Mouse (Mus musculus) brain, adult 2 months (tissue): ENCODE measurements at regions not wholly inside any gene's neighbourhood (a gene's known extent, or its start where the extent isn't known, plus 50 kb on each side); places are given as distances from the start of the nearest gene placed in this dataset.

Experiments
- DNase-seq: peaks from one replicate; pipeline ENCODE4 v3.0.0; 2011; ENCODE audit warnings: low read depth, low spot score

DNA sequence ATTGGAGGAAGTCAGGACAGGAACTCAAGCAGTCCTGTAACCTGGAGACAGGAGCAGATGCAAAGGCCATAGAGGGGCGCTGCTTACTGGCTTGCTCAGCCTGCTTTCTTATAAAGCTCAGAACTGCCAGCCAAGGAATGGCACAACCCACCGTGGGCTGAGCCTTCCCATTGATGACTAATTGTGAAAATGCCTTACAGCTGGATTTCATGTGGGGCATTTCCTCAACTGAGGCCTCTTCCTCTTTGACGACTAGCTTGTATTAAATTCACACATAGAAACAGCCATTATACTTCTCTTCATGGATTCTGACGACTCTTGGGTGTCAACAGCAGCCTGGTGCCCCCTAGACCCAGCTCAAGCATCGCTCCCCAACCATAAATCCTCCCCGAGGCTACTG is 66.4 kb upstream of the Gdf10 start:
- DNase-seq: peak; percentile 2

DNA sequence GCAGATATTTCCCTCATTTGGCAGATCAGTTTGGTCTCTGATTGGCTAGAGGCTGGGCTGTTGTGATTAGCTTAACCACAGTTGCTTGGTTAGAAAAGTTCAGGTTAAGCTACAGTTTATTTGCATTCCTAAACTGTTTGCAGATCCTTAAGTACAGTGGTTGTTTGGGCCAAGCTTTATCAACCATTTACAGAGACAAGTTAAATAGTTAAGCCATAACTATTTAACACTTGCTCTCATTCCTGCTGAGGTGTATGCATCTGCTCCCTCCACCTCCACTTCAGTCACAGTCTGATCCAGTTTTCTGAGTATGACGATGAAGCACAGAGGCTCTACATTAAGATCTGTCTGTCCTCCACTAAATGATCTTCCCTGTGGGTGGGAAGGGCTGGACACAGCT is 58.6 kb upstream of the Gdf10 start:
- no peak for DNase-seq

DNA sequence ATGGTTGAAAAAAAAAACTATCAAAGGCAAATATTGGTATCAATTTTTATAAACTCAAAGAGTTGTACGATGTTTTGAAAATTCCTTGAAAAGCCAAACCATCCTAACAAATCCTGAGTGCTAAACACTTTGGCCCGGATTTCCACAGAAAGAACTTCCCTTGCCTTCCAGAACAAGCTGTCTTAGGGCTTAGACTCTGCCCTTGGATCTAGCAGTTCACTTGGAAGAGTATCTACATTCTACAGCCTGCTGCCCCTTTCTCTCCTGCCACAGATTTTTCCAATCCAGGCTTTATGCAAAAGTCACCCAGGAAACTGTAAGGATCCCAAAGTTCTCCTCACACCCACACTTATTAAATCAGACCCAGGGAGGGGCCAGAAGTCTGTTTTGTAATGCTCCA is 57.6 kb upstream of the Gdf10 start:
- DNase-seq: no peak

DNA sequence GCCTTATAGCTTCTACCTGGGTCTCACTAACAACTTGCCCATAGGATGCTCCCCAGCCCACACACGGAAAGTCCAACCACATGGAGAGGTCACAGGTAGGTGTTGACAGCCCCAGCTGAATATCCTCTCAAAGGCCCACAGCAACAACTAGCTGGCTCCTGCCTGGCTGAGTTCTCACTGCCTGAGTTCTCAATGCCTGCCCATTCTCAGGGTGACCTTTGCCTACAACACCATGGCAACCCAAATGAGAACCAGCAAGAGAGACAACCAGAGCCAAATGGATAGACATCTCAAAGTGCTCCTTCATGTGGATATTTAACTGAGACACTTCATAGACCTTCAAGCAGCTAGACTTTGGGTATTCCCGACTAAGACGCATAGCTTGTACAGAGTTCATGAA is 55.7 kb upstream of the Gdf10 start:
- no peak for DNase-seq
